Mouse (Mus musculus) megakaryocyte-erythroid progenitor cell, adult 5-6 weeks (primary cell): Measurements from ENCODE around the gene Ccdc3. TPM values are rescaled to one million over a fixed set of nuclear protein-coding genes. Genes with fewer than 3 reads are reported as not detected.

Source experiments
- ATAC-seq: replicated peaks from 2 replicates; pipeline ENCODE4 v1.8.0; 2016; ENCODE audit warnings: mild to moderate bottlenecking, inconsistent platforms; ENCODE audit not compliant: severe bottlenecking, poor library complexity, low FRiP score, low TSS enrichment
- total RNA-seq, 2 experiments: library from RNA; stranded (forward) in 1 of 2; stranded (reverse) in 1 of 2; fragments of 200-1000, 215-1000 nt in 1 of 2; fragments of >200 nt in 1 of 2; fragmentation: Nextera tagmentation in 1 of 2; gene quantifications; 2 replicates each; pipeline ENCODE4 v1.2.3; 2014 to 2017

Gene Ccdc3
- total RNA-seq, 2 experiments from 2014 or later, result not detected

GRCm38 (mm10) chr2:5154711-5155110 lies 17.1 kb downstream of the Ccdc3 start:
- ATAC-seq, result no peak

- ATAC-seq, result no peak
These were observed 22.8 kb downstream of the Ccdc3 start for GRCm38 (mm10) chr2:5160236-5160848.

GRCm38 (mm10) chr2:5161002-5161745 lies 23.6 kb downstream of the Ccdc3 start:
- ATAC-seq, result peak; percentile 75

GRCm38 (mm10) chr2:5161908-5162674 lies 24.5 kb downstream of the Ccdc3 start:
- ATAC-seq, result no peak

GRCm38 (mm10) chr2:5162756-5163155 lies 25.2 kb downstream of the Ccdc3 start:
- no peak for ATAC-seq

- no peak for ATAC-seq
These were observed 28.4 kb downstream of the Ccdc3 start for GRCm38 (mm10) chr2:5165941-5166361.

GRCm38 (mm10) chr2:5166796-5167195 lies 29.2 kb downstream of the Ccdc3 start:
- no peak for ATAC-seq

GRCm38 (mm10) chr2:5170815-5171214 lies 33.2 kb downstream of the Ccdc3 start:
- no peak for ATAC-seq

GRCm38 (mm10) chr2:5171301-5172000 lies 33.9 kb downstream of the Ccdc3 start:
- ATAC-seq, result no peak

- ATAC-seq, result no peak
These were observed 35.2 kb downstream of the Ccdc3 start for GRCm38 (mm10) chr2:5172773-5173172.

- no peak for ATAC-seq
These were observed 37.1 kb downstream of the Ccdc3 start for GRCm38 (mm10) chr2:5174716-5175115.

- no peak for ATAC-seq
These were observed 44.2 kb downstream of the Ccdc3 start for GRCm38 (mm10) chr2:5181462-5182443.

GRCm38 (mm10) chr2:5184166-5184565 lies 46.6 kb downstream of the Ccdc3 start:
- no peak for ATAC-seq

- no peak for ATAC-seq
These were observed 48.1 kb downstream of the Ccdc3 start for GRCm38 (mm10) chr2:5185631-5186030.

GRCm38 (mm10) chr2:5192156-5192555 lies 54.6 kb downstream of the Ccdc3 start:
- no peak for ATAC-seq

- ATAC-seq, result no peak
These were observed 55.5 kb downstream of the Ccdc3 start for GRCm38 (mm10) chr2:5193071-5193470.

GRCm38 (mm10) chr2:5194701-5195215 lies 57.2 kb downstream of the Ccdc3 start:
- ATAC-seq, result no peak

GRCm38 (mm10) chr2:5197486-5197885 lies 59.9 kb downstream of the Ccdc3 start:
- ATAC-seq, result no peak
